Mouse (Mus musculus) bone marrow macrophage, adult 2 months (primary cell): ENCODE results near the gene Cbs. TPM values are rescaled to one million over a fixed set of nuclear protein-coding genes. Genes with fewer than 3 reads are reported as not detected.
A peak's percentile ranks its signal among the peaks of the same experiment; 100 is the strongest.

Experiments
- H3K27ac ChIP-seq: 2 replicates; pipeline ENCODE4 v1.5.1; 2012; ENCODE audit warnings: low read depth, low read length; ENCODE audit not compliant: insufficient read depth
- H3K4me1 ChIP-seq: 2 replicates; pipeline ENCODE4 v1.6.1; 2012; ENCODE audit warnings: low read length; ENCODE audit not compliant: control insufficient read depth, insufficient read depth
- H3K4me3 ChIP-seq: 2 replicates; pipeline ENCODE4 v1.5.1; 2012; ENCODE audit warnings: mild to moderate bottlenecking, low read length, moderate library complexity; ENCODE audit not compliant: insufficient read depth
- CTCF ChIP-seq: IDR thresholded peaks from 2 replicates; pipeline ENCODE4 v1.5.1; 2012; ENCODE audit warnings: low read depth, mild to moderate bottlenecking, low read length, moderate library complexity
- POLR2A ChIP-seq: IDR thresholded peaks from 2 replicates; pipeline ENCODE4 v1.6.1; 2012; ENCODE audit warnings: mild to moderate bottlenecking, low read depth, low read length, borderline replicate concordance
- polyA plus RNA-seq: library from polyadenylated mRNA; stranded (reverse); fragments of >200 nt; gene quantifications from 2 replicates; pipeline ENCODE4 v1.2.4, GENCODE M21; 2012; ENCODE audit not compliant: missing spikeins, insufficient read depth, insufficient read length

Gene Cbs
- polyA plus RNA-seq, 1 experiment = not detected

DNA sequence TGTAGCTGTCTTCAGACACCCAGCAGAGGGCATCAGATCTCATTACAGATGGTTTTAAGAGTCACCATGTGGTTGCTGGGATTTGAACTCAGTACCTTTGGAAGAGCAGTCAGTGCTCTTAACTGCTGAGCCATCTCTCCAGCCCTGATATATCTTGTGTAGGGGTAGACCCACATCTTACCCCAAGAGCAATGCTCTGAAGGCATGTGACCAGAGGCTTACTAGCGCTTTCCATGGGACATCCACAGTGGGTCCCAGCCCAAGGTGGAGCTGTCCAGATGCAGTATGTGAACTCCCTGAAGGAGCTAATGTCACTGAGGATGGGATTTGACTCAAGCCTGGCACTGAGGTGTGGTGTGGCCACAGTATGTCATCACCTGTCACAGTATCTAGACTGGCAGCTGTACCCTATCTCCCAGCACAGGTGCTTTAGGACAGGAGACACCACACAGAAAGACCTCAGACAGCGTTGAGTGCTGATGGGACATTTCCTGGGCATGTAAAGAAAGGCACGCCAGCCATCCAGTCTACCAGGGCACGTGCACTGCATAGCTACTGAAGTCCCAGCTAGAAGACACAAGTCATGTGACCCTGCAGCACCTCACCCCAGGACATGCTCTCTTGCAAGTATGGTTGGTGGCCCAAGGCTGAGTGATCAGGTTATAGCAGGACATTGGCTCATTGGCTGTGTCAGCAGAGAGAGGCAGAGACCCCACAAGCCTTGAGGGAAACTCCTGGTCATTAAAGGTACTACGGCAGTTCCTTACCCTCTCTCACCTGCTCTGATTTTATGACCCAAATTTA, 9.4 kb upstream of the Cbs start:
- TF ChIP-seq CTCF (no peak), POLR2A (no peak)
- H3K4me1 ChIP-seq = no peaks in the 10 kb centered on the region
- H3K4me3 ChIP-seq = no peak overlapping the region
- no peak overlapping the region for H3K27ac ChIP-seq

DNA sequence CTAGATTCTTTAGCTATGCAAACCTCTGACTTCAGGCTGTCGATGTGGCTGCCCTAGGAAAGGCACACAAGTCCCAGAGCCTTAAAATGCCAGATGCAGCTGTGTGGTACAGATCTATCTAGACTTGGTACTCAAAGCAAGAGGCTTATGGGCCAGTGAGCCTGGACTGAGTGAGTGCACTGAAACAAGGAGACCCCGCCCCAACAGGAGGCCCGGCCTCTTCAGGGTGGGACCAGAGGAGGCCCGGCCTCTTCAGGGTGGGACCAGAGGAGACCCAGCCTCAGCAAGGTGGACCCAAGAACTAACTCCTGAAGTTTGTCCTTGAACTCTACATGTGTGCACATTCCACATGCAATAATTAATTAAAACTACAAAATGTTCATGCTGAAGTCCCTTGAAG, 5.9 kb upstream of the Cbs start:
- TF ChIP-seq POLR2A (no peak), CTCF (no peak)
- Histone ChIP-seq H3K4me1 (peaks cover 3% of the 10 kb centered on the region), H3K27ac (no peak overlapping the region)

DNA sequence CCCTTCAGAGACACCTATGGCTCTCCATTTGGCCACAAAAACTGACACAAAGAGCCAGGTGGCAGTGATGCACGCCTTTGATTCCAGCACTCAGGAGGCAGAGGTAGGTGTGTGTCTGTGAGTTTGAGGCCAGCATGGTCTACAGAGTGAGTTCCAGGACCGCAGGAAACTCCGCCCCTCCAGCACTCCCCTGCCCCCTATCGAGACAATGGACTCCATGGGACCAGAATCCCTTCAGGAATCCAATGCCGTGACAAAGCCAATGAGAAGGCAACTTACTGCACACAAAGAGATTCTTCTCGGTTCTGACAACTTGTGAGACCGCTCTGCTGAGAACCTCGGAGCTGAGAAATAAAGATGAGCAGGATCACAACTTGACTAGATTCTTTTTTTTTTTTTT, 5.3 kb upstream of the Cbs start:
- Histone ChIP-seq H3K4me3 (no peak overlapping the region), H3K27ac (no peak overlapping the region), H3K4me1 (peaks cover 3% of the 10 kb centered on the region)
- TF ChIP-seq POLR2A (no peak), CTCF (no peak)

More for the DNA sequence above, 5.9 kb upstream of the Cbs start:
- no peak overlapping the region for H3K4me3 ChIP-seq

DNA sequence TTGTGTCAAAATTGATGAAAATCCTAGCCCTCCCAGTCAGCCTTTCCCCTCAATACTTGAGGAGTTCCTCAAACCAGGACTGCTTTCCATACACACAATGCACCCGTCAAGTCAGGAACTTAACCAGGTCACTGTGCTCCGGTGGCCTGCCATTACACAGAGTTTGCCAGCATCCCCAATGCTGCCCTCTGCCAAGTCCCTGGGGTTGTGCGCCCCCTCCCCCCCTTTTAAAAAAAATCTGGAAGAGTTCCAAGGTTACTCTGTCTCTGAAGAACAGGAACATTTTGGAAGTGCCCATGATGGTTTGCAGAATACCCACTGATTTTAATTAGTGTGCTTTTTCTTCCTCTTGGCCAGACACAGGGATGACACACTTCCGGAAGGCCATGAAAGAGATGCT, 2.6 kb upstream of the Cbs start:
- Histone ChIP-seq H3K4me1 (peaks cover 10% of the 10 kb centered on the region), H3K4me3 (no peak overlapping the region), H3K27ac (no peak overlapping the region)
- TF ChIP-seq CTCF (no peak), POLR2A (no peak)

DNA sequence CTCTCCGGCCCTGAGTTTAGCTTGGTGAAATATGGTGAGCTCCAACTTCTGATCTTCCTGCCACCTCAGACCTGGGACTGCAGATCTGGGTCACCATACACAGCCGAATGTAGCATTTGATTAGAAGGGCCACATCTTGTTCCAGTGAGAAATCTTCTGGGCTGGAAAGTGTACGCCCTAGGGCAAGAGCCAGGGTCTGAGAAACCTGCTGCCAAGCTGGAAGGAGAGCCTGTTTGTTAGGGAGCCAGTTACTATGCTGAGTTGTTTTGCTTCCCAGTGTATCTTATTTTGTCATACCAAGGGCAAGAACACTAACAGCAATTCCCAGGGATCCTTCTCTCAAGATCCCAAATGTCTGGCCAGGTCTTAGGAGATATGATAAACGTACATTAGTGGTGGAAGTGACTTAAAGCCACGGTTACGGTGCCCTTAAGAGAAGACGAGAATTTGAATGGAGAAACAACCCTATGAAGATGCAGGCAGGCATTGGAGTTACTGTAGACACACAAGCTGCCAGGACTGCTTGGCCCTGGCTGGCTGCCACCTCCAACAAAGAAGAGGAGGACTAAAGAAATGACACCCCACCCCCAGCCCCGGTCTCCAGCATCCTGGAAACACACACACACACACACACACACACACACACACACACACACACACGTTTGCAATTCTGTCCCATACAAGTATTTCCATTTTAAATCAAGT, 980 bp upstream of the Cbs start:
- Histone ChIP-seq H3K4me1 (peaks cover 10% of the 10 kb centered on the region), H3K27ac (no peak overlapping the region), H3K4me3 (no peak overlapping the region)
- no peak for TF ChIP-seq CTCF
- TF ChIP-seq POLR2A = no peak

DNA sequence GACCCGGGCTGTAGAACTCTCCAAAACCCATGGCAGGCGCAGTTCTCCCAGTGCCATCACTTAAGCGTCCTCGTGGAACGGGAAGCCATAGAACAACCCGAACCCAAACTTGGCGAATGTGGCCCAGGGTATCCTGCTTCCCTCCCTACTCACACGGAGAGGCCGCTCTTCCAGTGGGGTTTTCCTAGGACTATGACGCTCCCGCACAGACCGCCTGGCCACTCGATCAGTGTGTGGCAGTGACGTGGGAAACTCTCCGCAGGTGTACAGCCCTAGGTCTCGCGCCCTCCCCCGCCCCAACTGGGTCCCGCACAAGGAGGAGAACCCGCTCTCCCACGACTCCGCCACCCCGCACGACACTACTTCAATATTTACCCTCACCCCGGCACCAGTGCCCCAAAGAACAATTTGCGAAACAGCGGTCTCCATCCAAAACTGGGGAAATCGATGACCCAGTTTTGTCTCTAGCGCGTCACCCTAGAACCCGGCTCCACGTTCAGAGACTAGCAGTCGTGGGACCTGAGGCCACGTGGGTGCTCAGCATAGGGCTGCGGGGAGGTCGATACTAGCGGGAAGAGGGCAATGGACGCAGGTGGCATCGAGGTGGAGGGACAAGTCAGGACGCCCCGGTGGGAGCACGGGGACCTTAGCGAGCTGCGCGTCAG, 629 bp downstream of the Cbs start:
- Histone ChIP-seq H3K4me3 (peak overlapping the region; percentile 63), H3K4me1 (peaks cover 10% of the 10 kb centered on the region), H3K27ac (no peak overlapping the region)
- no peak for TF ChIP-seq CTCF
- TF ChIP-seq POLR2A = no peak

DNA sequence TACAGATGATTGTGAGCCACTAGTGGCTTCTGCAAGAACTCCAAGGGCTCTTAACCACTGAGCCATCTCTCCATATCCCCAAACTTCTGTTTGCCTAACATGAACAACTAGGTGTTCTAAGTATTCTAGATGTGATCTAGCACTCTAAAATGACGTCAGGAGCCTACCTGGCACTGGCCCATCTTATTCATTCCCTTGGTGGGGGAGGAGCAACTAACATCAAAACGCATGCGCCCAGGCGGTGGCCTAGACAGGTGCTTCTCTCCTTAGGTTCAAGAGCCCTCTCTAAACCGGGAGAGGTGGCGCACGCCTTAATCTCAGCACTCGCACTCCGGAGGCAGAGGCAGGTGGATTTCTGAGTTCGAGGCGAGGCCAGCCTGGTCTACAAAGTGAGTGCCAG, 1.3 kb downstream of the Cbs start:
- Histone ChIP-seq H3K4me1 (peaks cover 10% of the 10 kb centered on the region), H3K27ac (no peak overlapping the region), H3K4me3 (no peak overlapping the region)
- TF ChIP-seq POLR2A = no peak
- no peak for TF ChIP-seq CTCF

DNA sequence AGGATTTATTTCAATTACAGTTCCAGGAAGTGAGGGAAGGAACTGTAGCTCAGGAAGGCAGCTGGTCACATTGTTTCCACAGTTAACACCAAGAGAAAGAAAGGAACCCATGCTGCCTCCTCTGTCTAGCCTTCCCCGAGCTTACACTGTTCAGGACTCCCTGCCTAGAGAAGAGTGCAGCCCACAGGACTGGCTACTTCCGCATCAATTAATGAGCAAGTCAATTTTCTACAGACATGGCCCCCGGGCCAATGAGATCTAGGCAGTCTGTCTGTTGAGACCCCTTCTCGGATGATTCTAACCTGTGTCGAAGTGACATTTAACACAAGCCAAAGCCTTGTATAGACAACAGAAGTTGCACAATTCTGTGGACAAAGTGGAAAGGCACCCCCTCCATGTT, 2.1 kb downstream of the Cbs start:
- TF ChIP-seq CTCF (no peak), POLR2A (no peak)
- H3K4me1 ChIP-seq = peaks cover 7% of the 10 kb centered on the region
- no peak overlapping the region for H3K27ac ChIP-seq
- H3K4me3 ChIP-seq = no peak overlapping the region

DNA sequence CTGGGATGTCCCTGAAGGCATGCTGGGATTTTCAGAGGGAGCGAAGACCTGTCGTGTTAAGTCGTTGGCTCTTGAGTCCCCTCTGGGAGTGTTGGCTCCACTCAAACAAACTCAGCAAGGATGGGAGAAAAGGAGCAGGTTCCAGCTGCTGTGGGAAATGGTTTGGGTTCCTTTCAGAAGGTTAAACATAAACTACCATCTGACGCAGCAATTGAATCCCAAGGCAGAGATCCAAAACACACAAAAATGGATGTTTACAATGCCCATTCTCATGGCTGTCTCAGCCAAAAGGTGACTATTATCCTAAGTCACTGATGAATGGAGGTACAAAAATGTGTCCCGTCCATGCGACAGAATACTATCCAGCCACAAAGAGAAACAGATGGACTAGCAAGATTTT, 4.0 kb downstream of the Cbs start:
- TF ChIP-seq CTCF (no peak), POLR2A (no peak)
- 0 out of 2 replicates have a peak, but pooled peaks cover 7% of the 10 kb centered on the region for H3K4me1 ChIP-seq
- H3K27ac ChIP-seq = no peak overlapping the region
- no peak overlapping the region for H3K4me3 ChIP-seq
